Mouse (Mus musculus) spleen, adult 10 weeks (tissue): Measurements from ENCODE around the gene Ppm1h. TPM values are rescaled to one million over a fixed set of nuclear protein-coding genes. Genes with fewer than 3 reads are reported as not detected.

Experiments
- polyA plus RNA-seq: library from polyadenylated mRNA; stranded (reverse); fragments of 350-450 nt; fragmentation: Illumina TruSeq; extraction: RNeasy Lipid Tissue Mini Kit (QIAGEN cat#74804); gene quantifications from one replicate; pipeline ENCODE4 v1.2.3, GENCODE M21; 2015; ENCODE audit warnings: low replicate concordance; ENCODE audit not compliant: insufficient read depth

Ppm1h gene
- 28.1 TPM for polyA plus RNA-seq

DNA sequence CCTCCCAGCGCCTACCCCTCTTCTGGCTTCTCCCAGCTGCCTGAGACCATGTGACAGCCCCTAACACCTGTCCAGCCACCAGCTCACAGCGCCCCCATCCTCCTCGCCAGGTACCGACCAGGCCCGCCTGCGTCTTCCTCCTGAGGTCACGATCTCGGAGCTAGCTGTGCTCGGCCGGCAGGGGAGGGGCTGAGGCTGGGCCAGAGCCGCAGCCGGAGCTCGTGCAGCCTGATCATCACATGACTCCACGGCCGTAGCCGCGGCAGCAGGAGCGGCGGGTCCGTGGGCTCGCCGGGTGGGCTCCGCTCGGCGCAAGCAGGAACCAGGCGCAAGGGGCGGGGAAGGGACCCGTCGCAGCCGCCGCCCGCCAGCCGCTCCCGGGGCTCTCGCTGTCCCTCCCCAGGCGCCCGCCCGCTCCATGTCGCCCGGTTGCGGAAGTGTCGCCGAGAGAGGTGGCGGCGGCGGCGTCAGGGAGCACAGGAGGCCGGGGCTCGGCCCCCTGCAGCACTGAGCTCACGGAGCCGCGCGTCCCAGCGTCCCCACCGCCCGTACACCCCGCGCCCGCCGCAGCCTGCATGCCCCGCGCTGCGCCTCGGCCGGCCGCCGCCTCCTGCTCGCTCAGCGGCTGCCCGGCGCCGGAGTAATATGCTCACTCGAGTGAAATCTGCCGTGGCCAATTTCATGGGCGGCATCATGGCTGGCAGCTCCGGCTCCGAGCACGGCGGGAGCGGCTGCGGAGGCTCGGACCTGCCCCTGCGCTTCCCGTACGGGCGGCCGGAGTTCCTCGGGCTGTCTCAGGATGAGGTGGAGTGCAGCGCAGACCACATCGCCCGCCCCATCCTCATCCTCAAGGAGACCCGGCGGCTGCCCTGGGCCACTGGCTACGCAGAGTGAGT lies at the start of gene Ppm1h:
Gene Ppm1h (plus strand): TSS at position 222 of the 896 bp plus-strand sequence.

Other genes with a start within 250 kb of the Ppm1h start
- 3.3 TPM for gene Avpr1a, start 230.3 kb upstream of the Ppm1h start, polyA plus RNA-seq